13 mouse cellular contexts compared by ENCODE assay signal in genomic region chr2:119692003-119692701, GRCm38 (mm10). TPM values are rescaled to one million over a fixed set of nuclear protein-coding genes. Genes with fewer than 3 reads are reported as not detected.
A peak's percentile ranks its signal among the peaks of the same experiment; 100 is the strongest.
DNase-seq lines count a peak whose midpoint lies in the region; ATAC-seq and TF ChIP-seq lines count a peak whose summit lies in the region.
"Had no signal": no experiment of that assay in that cellular context is flagged by ENCODE, and none has a peak within 500 bp of the region (broad histone marks: within the 10 kb centered on the region; RNA-seq: fewer than 3 reads in every experiment).

No protein-coding gene starts in this region.

- no peak overlapping the region for H3K4me2 ChIP-seq in lung, embryonic 16.5 days (ENCODE audit: low read depth, low read length)
- H3K4me2 ChIP-seq: heart, embryonic 15.5 days; limb, embryonic 12.5 days; neural tube, embryonic 12.5 days had no signal

- H3K27me3 ChIP-seq in lung, embryonic 16.5 days (ENCODE audit: control insufficient read depth, insufficient read depth, low read depth, low read length), result no peaks in the 10 kb centered on the region
- H3K27me3 ChIP-seq in splenic B cell, adult 2 months (ENCODE audit: control insufficient read depth, insufficient read depth, low read length, poor library complexity, severe bottlenecking), result no peaks in the 10 kb centered on the region
- H3K27me3 ChIP-seq: heart, embryonic 15.5 days; limb, embryonic 12.5 days; neural tube, embryonic 12.5 days had no signal

- TF ChIP-seq POLR2A in lung, adult 2 months (IDR thresholded peaks at IDR 0.05; ENCODE audit: borderline replicate concordance, extremely low read depth, low read depth, low read length), result no peak

- peak; percentile 43 for TF ChIP-seq CTCF in gastrocnemius, adult 2 months (IDR thresholded peaks at IDR 0.05)
- TF ChIP-seq CTCF in lung, adult 2 months (IDR thresholded peaks at IDR 0.05; ENCODE audit: insufficient read depth, low read length), result no peak

- no peak overlapping the region for H3K9ac ChIP-seq in lung, embryonic 16.5 days (ENCODE audit: low read length)
- H3K9ac ChIP-seq: heart, embryonic 15.5 days; limb, embryonic 12.5 days; neural tube, embryonic 12.5 days had no signal

- H3K4me1 ChIP-seq in lung, embryonic 16.5 days (replicated peaks; ENCODE audit: control insufficient read depth, insufficient read depth, low read length), result no peaks in the 10 kb centered on the region
- no peaks in the 10 kb centered on the region for H3K4me1 ChIP-seq in lung, adult 2 months (ENCODE audit: control insufficient read depth, insufficient read depth, low read length)
- H3K4me1 ChIP-seq: limb, embryonic 12.5 days; neural tube, embryonic 12.5 days had no signal

- no peaks in the 10 kb centered on the region for H3K9me3 ChIP-seq in lung, embryonic 16.5 days (ENCODE audit: control insufficient read depth, low read length)
- H3K9me3 ChIP-seq: heart, embryonic 15.5 days; limb, embryonic 12.5 days; neural tube, embryonic 12.5 days had no signal

- H3K27ac ChIP-seq in gastrocnemius, adult 2 months, result no peak overlapping the region
- no peak overlapping the region for H3K27ac ChIP-seq in lung, embryonic 16.5 days (ENCODE audit: low read length)
- H3K27ac ChIP-seq: heart, embryonic 15.5 days; limb, embryonic 12.5 days; neural tube, embryonic 12.5 days had no signal

- H3K36me3 ChIP-seq in lung, embryonic 16.5 days (ENCODE audit: control insufficient read depth, insufficient read depth, low read length), result peaks cover 5% of the 10 kb centered on the region; the same call in 1 of the 2 replicates
- H3K36me3 ChIP-seq in splenic B cell, adult 2 months (ENCODE audit: control insufficient read depth, insufficient read depth, low read length, poor library complexity, severe bottlenecking), result 0 out of 2 replicates have a peak, but pooled peaks cover 5% of the 10 kb centered on the region

- DNase-seq in gastrocnemius, adult 2 months, result no peak
- DNase-seq in gastrocnemius, postnatal 10 days, result no peak
- DNase-seq in lung, adult 2 months, result no peak
- DNase-seq in R1 (ENCODE audit: low read depth, low spot score), result peak; percentile 59
- DNase-seq in splenic B cell, adult 2 months (ENCODE audit: low read depth, low spot score), result peak; percentile 51
- DNase-seq in spleen, adult 18-20 months, result no peak
- DNase-seq: adrenal gland, adult 2 months; gastrocnemius, postnatal 14 days had no signal

- 66% methylated on average over 9 of the region's 9 CpGs for WGBS in lung, embryonic 16.5 days
- 74% methylated on average over 9 of the region's 9 CpGs for WGBS in lung, adult 2 months

- ATAC-seq in lung, embryonic 16.5 days (ENCODE audit: low read depth), result peak; percentile 62
- no peak for ATAC-seq in activated CD4-positive, CD25-positive, alpha-beta regulatory T cell, adult 4 months

- intact Hi-C loops in gastrocnemius, adult 2 months (cut with DNase I), result no loop called here

- no peak overlapping the region for H3K4me3 ChIP-seq in gastrocnemius, adult 2 months
- H3K4me3 ChIP-seq in lung, embryonic 16.5 days (ENCODE audit: low read length), result no peak overlapping the region
- H3K4me3 ChIP-seq in lung, adult 2 months (replicated peaks; ENCODE audit: extremely low read depth, low read depth, low read length), result no peak overlapping the region
- H3K4me3 ChIP-seq: heart, embryonic 15.5 days; limb, embryonic 12.5 days; neural tube, embryonic 12.5 days had no signal

RNA-seq across cellular contexts. Expression of gene Rtf1, which starts 17.3 kb away (rescaled TPM):
- total RNA-seq in gastrocnemius, adult 2 months (2021), result 10 to 100 TPM; 25.3 to 27.2 TPM
- total RNA-seq in gastrocnemius, postnatal 10 days (2021), result 10 to 100 TPM; 26.7 to 29.2 TPM
- polyA plus RNA-seq in lung, embryonic 16.5 days (2015; fragmentation: Nextera tagmentation; extraction: Ambion mirVana), result 35.4 and 39.9 TPM in 2 replicates
- polyA plus RNA-seq in lung, adult 2 months (2012; rRNA removed), result 6.7 and 10.3 TPM in 2 replicates
- 10 to 100 TPM; 32.4 to 44.1 TPM for polyA plus RNA-seq in activated CD4-positive, CD25-positive, alpha-beta regulatory T cell, adult 4 months (2017; shearing (Covaris generic))

RNA-seq across cellular contexts. Expression of gene Ndufaf1, which starts 29.5 kb away (rescaled TPM):
- total RNA-seq in gastrocnemius, adult 2 months (2021), result 10 to 100 TPM; 36.7 to 62.7 TPM
- total RNA-seq in gastrocnemius, postnatal 10 days (2021), result 10 to 100 TPM; 36.0 to 40.0 TPM
- polyA plus RNA-seq in lung, embryonic 16.5 days (2015; fragmentation: Nextera tagmentation; extraction: Ambion mirVana), result 41.4 and 41.6 TPM in 2 replicates
- polyA plus RNA-seq in lung, adult 2 months (2012; rRNA removed), result 1.7 and 4.6 TPM in 2 replicates
- 10 to 100 TPM; 24.0 to 29.3 TPM for polyA plus RNA-seq in activated CD4-positive, CD25-positive, alpha-beta regulatory T cell, adult 4 months (2017; shearing (Covaris generic))

RNA-seq across cellular contexts. Expression of gene Itpka, which starts 50.0 kb away (rescaled TPM):
- total RNA-seq in gastrocnemius, adult 2 months (2021), result not detected
- under 1 TPM; 0.18 to 0.26 TPM for total RNA-seq in gastrocnemius, postnatal 10 days (2021)
- polyA plus RNA-seq in lung, embryonic 16.5 days (2015; fragmentation: Nextera tagmentation; extraction: Ambion mirVana), result 3.0 and 3.6 TPM in 2 replicates
- 9.5 and 9.6 TPM in 2 replicates for polyA plus RNA-seq in lung, adult 2 months (2012; rRNA removed)
- under 1 TPM in 1 of 2 experiments, not detected in 1; 0.61 TPM for polyA plus RNA-seq in activated CD4-positive, CD25-positive, alpha-beta regulatory T cell, adult 4 months (2017; shearing (Covaris generic))

Comparison
In these comparisons a context has a peak if more than half of its experiments do, and no peak if none do; other contexts are left out.
1. DNase-seq: peak in R1 (single experiment) and splenic B cell, adult 2 months (single experiment); none in gastrocnemius, adult 2 months (single experiment), gastrocnemius, postnatal 10 days (single experiment), lung, adult 2 months (single experiment) and spleen, adult 18-20 months (0 of 2).